Mouse (Mus musculus): ENCODE data around the gene Prss40. TPM values are rescaled to one million over a fixed set of nuclear protein-coding genes. Genes with fewer than 3 reads are reported as not detected.
"Not testable (repeated sequence)": the region's sequence is repeated elsewhere in the genome, so short reads cannot be mapped to it uniquely, and the experiment has no call there.

The Prss40 gene
- total RNA-seq, 2 experiments from 2014 or later: not detected

DNA sequence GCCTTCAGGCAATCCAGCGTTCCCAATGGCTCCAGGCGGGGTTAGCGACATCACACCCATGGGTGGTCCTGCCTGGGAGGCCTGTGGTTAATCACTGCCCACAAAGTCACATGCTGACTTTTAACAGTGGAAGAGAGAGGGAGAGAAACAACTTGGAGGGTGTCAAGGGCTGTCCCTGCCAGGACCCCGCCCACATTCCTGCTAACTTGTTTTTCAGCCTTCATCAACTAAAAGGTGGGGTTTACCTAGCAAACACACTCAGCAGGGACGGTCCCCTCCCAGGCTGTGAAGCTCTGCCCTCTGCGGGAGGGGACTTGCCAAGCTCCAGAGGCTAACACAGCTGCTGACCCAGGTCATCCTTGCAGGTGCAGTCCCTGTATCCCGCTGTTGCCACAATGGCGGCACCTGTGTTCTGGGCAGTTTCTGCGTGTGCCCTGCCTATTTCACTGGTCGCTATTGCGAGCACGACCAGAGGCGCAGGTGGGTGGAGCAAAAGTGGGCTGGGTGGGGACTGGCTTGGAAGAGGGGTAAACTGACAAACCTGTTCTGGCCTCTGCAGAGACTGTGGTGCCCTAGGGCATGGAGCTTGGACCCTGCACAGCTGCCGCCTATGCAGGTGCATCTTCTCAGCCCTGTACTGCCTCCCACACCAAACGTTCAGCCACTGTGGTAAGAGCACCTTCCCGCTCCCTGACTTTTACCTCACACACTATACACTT, 23.8 kb downstream of the Prss40 start:
- intact Hi-C loops (cut with DNase I; ENCODE audit: low total_unique reads): no loop called here
- no peak for DNase-seq

- intact Hi-C loops (cut with DNase I; ENCODE audit: low total_unique reads): no loop called here
- no peak for DNase-seq
Measured at GRCm38 (mm10) chr1:34536291-34536766, 24.4 kb downstream of the Prss40 start.

GRCm38 (mm10) chr1:34535043-34535698, 25.6 kb downstream of the Prss40 start, which contains the start of gene Cfc1:
Cfc1 (plus strand) TSS chr1:34535648.
- intact Hi-C loops (cut with DNase I; ENCODE audit: low total_unique reads); DNase-seq: not testable (repeated sequence)

- DNase-seq; intact Hi-C loops (cut with DNase I; ENCODE audit: low total_unique reads): not testable (repeated sequence)
Measured at GRCm38 (mm10) chr1:34534574-34534973, 26.2 kb downstream of the Prss40 start.

- no peak for DNase-seq
- intact Hi-C loops (cut with DNase I; ENCODE audit: low total_unique reads): no loop called here
Measured at GRCm38 (mm10) chr1:34523647-34524046, 37.1 kb downstream of the Prss40 start.

- intact Hi-C loops (cut with DNase I; ENCODE audit: low total_unique reads): no loop called here
Measured at GRCm38 (mm10) chr1:34522850-34523244, 37.9 kb downstream of the Prss40 start.

DNA sequence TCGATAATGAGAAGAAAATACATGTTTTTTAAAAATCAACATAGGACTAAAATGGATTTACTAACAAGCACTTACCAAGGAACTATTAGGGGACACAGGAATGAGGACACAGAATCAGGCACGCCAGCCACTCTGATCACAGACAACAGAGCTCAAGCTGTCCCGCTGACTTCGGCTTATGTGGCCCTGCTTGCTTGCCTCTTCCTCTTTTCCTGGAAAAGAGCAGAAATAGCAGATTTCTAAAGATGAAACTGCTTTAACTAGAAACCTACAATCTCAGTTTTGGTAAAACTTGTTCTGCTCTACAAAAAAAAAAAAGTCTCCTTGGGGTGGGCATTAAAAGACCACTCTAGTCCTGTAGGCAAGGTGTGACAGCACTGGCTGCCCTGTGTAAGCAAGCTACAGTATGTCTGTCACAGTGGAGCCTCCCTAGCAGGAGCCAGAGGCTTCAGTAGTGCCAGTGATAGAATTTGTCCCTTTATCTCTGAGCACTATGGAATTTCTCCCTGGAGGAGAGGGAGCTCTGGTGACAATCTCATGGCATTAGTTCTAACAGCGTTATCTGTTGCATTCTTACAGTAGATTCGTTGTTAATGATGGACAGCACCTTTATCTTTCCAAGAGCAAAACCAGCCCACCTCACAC, 38.4 kb downstream of the Prss40 start:
- intact Hi-C loops (cut with DNase I; ENCODE audit: low total_unique reads): no loop called here

More at GRCm38 (mm10) chr1:34522850-34523244, 37.9 kb downstream of the Prss40 start:
- DNase-seq: no peak

DNA sequence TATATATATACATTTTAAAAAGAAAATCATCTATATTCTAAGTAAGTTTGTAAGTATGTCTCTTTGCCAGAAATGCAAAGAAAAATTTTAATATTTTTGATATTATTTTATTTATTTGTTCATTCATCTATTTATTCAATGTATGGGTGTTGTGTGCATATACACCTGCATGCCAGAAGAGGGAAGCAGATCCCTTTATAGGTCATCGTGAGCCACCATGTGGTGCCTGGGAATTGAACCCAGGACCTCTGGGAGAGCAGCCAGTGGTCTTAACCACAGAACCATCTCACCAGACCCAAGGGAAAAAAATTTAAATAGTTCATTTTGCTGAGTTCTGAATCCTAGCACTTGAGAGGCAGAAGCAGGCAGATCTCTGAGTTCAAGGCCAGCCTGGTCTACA, 42.5 kb downstream of the Prss40 start:
- DNase-seq: no peak
- intact Hi-C loops (cut with DNase I; ENCODE audit: low total_unique reads): no loop called here

More for the DNA sequence above, 38.4 kb downstream of the Prss40 start:
- DNase-seq: no peak

DNA sequence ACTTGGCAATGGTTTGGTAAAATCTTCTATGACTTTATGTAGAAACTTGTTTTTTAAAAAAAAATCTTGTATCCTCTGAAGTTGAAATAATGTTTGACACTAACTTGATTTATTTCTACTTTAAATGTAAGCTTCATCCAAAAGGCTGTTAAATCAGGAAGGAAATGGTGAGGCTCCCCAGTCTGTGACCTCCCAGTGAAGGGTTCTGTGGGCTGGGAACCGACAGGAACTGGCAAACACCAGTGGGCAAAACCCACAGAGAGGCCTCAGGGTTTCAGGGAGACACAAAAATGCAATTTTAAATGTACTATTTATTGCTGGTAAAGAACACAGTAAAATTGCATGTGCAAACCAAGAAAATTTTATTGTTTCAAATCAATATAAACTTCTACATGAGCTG, 42.9 kb downstream of the Prss40 start:
- DNase-seq; intact Hi-C loops (cut with DNase I; ENCODE audit: low total_unique reads): not testable (repeated sequence)

GRCm38 (mm10) chr1:34517297-34517696, 43.4 kb downstream of the Prss40 start:
- intact Hi-C loops (cut with DNase I; ENCODE audit: low total_unique reads); DNase-seq: not testable (repeated sequence)

DNA sequence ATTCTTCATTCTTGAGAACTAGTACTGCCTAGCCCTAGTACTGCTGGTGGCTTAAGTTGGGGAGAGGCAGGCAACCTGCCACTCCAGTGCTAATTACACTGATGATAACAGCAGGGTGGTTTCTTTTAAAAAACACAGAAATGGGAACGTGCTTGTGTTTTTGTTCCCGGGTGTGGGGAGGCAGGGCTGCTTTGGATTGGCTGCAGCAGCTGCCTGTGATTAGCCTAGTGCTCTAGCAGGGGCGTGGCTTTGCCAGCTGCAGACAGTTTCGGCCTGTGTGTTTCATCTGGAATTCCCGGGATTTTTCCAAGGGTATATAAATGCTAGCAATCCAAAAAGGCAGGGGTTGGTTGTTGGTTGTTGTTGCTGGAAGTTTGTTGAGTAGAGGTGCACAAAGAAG, 44.1 kb downstream of the Prss40 start:
- intact Hi-C loops (cut with DNase I; ENCODE audit: low total_unique reads): no loop called here
- DNase-seq: no peak

DNA sequence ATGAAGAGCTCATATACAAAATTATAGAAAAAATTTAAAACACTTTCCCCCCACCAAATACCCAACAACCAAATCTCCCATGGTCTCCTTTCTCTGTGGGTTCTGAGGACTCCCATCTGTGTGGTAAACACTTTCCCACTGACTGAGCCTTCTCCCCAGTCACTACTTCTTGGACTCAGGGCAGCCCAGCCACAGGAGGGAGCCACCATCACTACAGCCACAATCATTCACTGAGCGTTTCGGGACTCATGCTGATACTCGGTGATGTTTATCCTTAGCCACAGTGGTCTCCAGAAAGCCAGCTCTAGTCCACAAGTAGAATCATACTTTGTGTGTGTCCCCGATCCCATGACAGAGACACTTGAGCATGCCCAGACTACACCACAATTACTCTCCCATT, 47.7 kb downstream of the Prss40 start:
- intact Hi-C loops (cut with DNase I; ENCODE audit: low total_unique reads): no loop called here
- no peak for DNase-seq

DNA sequence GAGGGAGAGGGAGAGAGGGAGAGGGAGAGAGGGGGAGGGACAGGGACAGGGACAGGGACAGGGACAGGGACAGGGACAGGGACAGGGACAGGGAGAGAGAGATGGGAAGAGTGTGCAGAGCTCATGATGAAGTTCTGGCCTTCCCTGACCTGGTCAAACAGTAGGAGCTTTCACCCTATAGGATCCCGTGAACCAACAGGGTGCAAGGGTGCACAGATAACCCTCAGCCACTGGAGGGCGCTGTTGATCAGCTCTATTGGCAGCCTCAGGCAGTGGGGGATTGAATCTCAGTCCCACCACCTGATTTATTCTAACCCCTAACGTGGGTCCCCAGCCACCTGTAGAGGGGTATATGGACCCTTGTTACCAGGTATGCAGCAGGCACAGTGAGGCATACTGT, 49.7 kb downstream of the Prss40 start:
- intact Hi-C loops (cut with DNase I; ENCODE audit: low total_unique reads): no loop called here
- DNase-seq: no peak

GRCm38 (mm10) chr1:34510575-34510981, 50.2 kb downstream of the Prss40 start:
- intact Hi-C loops (cut with DNase I; ENCODE audit: low total_unique reads): no loop called here
- DNase-seq: no peak

DNA sequence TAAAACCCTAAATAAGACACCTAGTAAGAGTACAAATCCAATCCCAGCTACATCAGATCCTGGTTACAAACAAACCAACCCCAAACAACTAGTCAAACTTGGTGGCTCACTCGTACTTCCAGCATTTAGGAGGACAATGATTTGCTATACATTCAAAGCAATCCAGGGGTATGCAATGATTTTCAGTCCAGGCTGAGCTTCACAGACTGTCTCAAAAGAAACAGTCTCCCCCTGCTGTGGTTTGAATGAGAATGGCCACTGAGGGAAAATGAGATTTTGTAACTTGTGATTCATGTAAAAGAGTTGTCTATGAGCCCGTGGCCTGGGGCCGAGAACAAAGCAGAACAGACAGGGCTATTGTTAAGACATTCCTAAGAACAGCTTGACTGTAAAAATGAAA, 52.8 kb downstream of the Prss40 start:
- DNase-seq: no peak
- intact Hi-C loops (cut with DNase I; ENCODE audit: low total_unique reads): no loop called here

- DNase-seq: no peak
- intact Hi-C loops (cut with DNase I; ENCODE audit: low total_unique reads): no loop called here
Measured at GRCm38 (mm10) chr1:34505970-34506551, 54.7 kb downstream of the Prss40 start.

- DNase-seq: no peak
- intact Hi-C loops (cut with DNase I; ENCODE audit: low total_unique reads): no loop called here
Measured at GRCm38 (mm10) chr1:34505307-34505706, 55.4 kb downstream of the Prss40 start.

GRCm38 (mm10) chr1:34502991-34503390, 57.8 kb downstream of the Prss40 start:
- no peak for DNase-seq
- intact Hi-C loops (cut with DNase I; ENCODE audit: low total_unique reads): no loop called here
